Mouse (Mus musculus) kidney, postnatal 0 days (tissue): Measurements from ENCODE around the gene Dcakd. TPM values are rescaled to one million over a fixed set of nuclear protein-coding genes. Genes with fewer than 3 reads are reported as not detected.

Experiments
- ATAC-seq: fragments of 200-750 bp; cut with Nextera tagmentation; replicated peaks from 2 replicates; pipeline ENCODE4 v1.8.0; 2017; ENCODE audit warnings: low read depth, moderate number of reproducible peaks, moderate TSS enrichment, moderate library complexity; ENCODE audit not compliant: low FRiP score
- DNase-seq: peaks from one replicate; pipeline ENCODE4 v3.0.0-alpha.2; 2016; ENCODE audit warnings: low spot score
- H3K27ac ChIP-seq: fragments of 300-500 bp; sonication (generic); 2 replicates; pipeline ENCODE4 v1.5.1; 2014; ENCODE audit warnings: mild to moderate bottlenecking
- H3K27me3 ChIP-seq: fragments of 300-500 bp; sonication (generic); 2 replicates; pipeline ENCODE4 v1.6.1; 2014; ENCODE audit warnings: low read length, mixed read lengths; ENCODE audit not compliant: insufficient read depth
- H3K36me3 ChIP-seq: fragments of 300-500 bp; sonication (generic); 2 replicates; pipeline ENCODE4 v1.6.1; 2014; ENCODE audit warnings: low read length, mixed read lengths; ENCODE audit not compliant: insufficient read depth
- H3K4me1 ChIP-seq: fragments of 300-500 bp; sonication (generic); replicated peaks from 2 replicates; pipeline ENCODE4 v1.6.1; 2014; ENCODE audit warnings: antibody characterized with exemption, low read length, mixed read lengths; ENCODE audit not compliant: insufficient read depth
- H3K4me2 ChIP-seq: fragments of 300-500 bp; sonication (generic); 2 replicates; pipeline ENCODE4 v1.6.1; 2014; ENCODE audit warnings: mild to moderate bottlenecking, low read length, moderate library complexity, mixed read lengths
- H3K4me3 ChIP-seq: fragments of 300-500 bp; sonication (generic); replicated peaks from 2 replicates; pipeline ENCODE4 v1.5.1; 2014; ENCODE audit warnings: low read depth, low read length
- H3K9ac ChIP-seq: fragments of 300-500 bp; sonication (generic); 2 replicates; pipeline ENCODE4 v1.6.1; 2014; ENCODE audit warnings: low read depth, low read length
- H3K9me3 ChIP-seq: fragments of 300-500 bp; sonication (generic); replicated peaks from 2 replicates; pipeline ENCODE4 v1.6.1; 2016; ENCODE audit warnings: low read length, inconsistent platforms, mixed read lengths
- CTCF ChIP-seq: IDR thresholded peaks from 2 replicates; pipeline ENCODE4 v1.5.1; 2016; ENCODE audit warnings: antibody characterized with exemption, low read depth, mild to moderate bottlenecking, moderate library complexity
- WGBS: fragments of 180-500 bp; shearing (Covaris S2); extraction: QIAGEN DNeasy Blood & Tissue Kit; methylation state at CpG from one replicate; pipeline ENCODE4 v1.1.7; 2014; 5-methylcytosine and 5-hydroxymethylcytosine counted together
- polyA plus RNA-seq: library from polyadenylated mRNA; unstranded; fragments of >200 nt; fragmentation: Nextera tagmentation; extraction: Ambion mirVana; gene quantifications from 2 replicates; pipeline ENCODE4 v1.2.1, GENCODE M21; 2015

The Dcakd gene
- polyA plus RNA-seq, 1 experiment from 2014 or later: 103 TPM

GRCm38 (mm10) chr11:102998577-102999316, 29.4 kb downstream of the Dcakd start:
- H3K9me3 ChIP-seq: no peaks in the 10 kb centered on the region
- H3K4me3 ChIP-seq: no peak overlapping the region
- H3K4me2 ChIP-seq: no peak overlapping the region
- no peak for TF ChIP-seq CTCF
- 76% methylated on average over 14 of the region's 14 CpGs for WGBS
- no peak for ATAC-seq
- no peaks in the 10 kb centered on the region for H3K4me1 ChIP-seq
- no peaks in the 10 kb centered on the region for H3K27me3 ChIP-seq
- H3K27ac ChIP-seq: no peak overlapping the region
- no peak overlapping the region for H3K9ac ChIP-seq
- no peak for DNase-seq
- peaks cover 47% of the 10 kb centered on the region for H3K36me3 ChIP-seq

- H3K4me2 ChIP-seq: no peak overlapping the region
- H3K27ac ChIP-seq: no peak overlapping the region
- TF ChIP-seq CTCF: no peak
- no peak overlapping the region for H3K9ac ChIP-seq
- H3K4me3 ChIP-seq: no peak overlapping the region
- no peaks in the 10 kb centered on the region for H3K9me3 ChIP-seq
- DNase-seq (no peak), ATAC-seq (no peak)
- H3K27me3 ChIP-seq: no peaks in the 10 kb centered on the region
- peaks cover 47% of the 10 kb centered on the region for H3K36me3 ChIP-seq
- no peaks in the 10 kb centered on the region for H3K4me1 ChIP-seq
- 94% methylated on average over 7 of the region's 7 CpGs for WGBS
Observed at GRCm38 (mm10) chr11:102998254-102998576, 29.9 kb downstream of the Dcakd start.

- WGBS: 98% methylated on average over 12 of the region's 12 CpGs
Observed at GRCm38 (mm10) chr11:102996991-102997770, 31.0 kb downstream of the Dcakd start.

GRCm38 (mm10) chr11:102996385-102996784, 31.7 kb downstream of the Dcakd start:
- H3K4me3 ChIP-seq: no peak overlapping the region
- TF ChIP-seq CTCF: no peak
- peaks cover 6% of the 10 kb centered on the region; the same call in 1 of the 2 replicates for H3K4me1 ChIP-seq
- no peak overlapping the region for H3K27ac ChIP-seq
- no peak for ATAC-seq
- H3K9me3 ChIP-seq: no peaks in the 10 kb centered on the region
- H3K27me3 ChIP-seq: no peaks in the 10 kb centered on the region
- H3K36me3 ChIP-seq: peaks cover 47% of the 10 kb centered on the region
- no peak overlapping the region for H3K9ac ChIP-seq
- no peak overlapping the region for H3K4me2 ChIP-seq
- DNase-seq: no peak
- 66% methylated on average over 7 of the region's 7 CpGs for WGBS

More at GRCm38 (mm10) chr11:102996991-102997770, 31.0 kb downstream of the Dcakd start:
- Histone ChIP-seq H3K4me3 (no peak overlapping the region), H3K27me3 (no peaks in the 10 kb centered on the region), H3K27ac (no peak overlapping the region), H3K9ac (no peak overlapping the region), H3K9me3 (no peaks in the 10 kb centered on the region), H3K4me2 (no peak overlapping the region), H3K4me1 (no peaks in the 10 kb centered on the region), H3K36me3 (peaks cover 47% of the 10 kb centered on the region)
- ATAC-seq (no peak), DNase-seq (no peak)
- no peak for TF ChIP-seq CTCF

- Histone ChIP-seq H3K4me1 (peaks cover 10% of the 10 kb centered on the region; the same call in 1 of the 2 replicates), H3K9me3 (no peaks in the 10 kb centered on the region), H3K27ac (no peak overlapping the region), H3K27me3 (no peaks in the 10 kb centered on the region), H3K4me2 (no peak overlapping the region), H3K4me3 (no peak overlapping the region), H3K36me3 (peaks cover 47% of the 10 kb centered on the region), H3K9ac (no peak overlapping the region)
- no peak for TF ChIP-seq CTCF
- DNase-seq (no peak), ATAC-seq (peak; percentile 33; the same call in 1 of the 2 replicates)
- WGBS: 61% methylated on average over 18 of the region's 18 CpGs
Observed at GRCm38 (mm10) chr11:102994952-102995351, 33.2 kb downstream of the Dcakd start.

GRCm38 (mm10) chr11:102993420-102994029, 34.6 kb downstream of the Dcakd start:
- Histone ChIP-seq H3K36me3 (peaks cover 37% of the 10 kb centered on the region), H3K27me3 (peaks cover 7% of the 10 kb centered on the region; the same call in 1 of the 2 replicates), H3K4me3 (no peak overlapping the region), H3K9me3 (no peaks in the 10 kb centered on the region), H3K4me2 (no peak overlapping the region), H3K4me1 (peaks cover 15% of the 10 kb centered on the region; the same call in 1 of the 2 replicates), H3K27ac (no peak overlapping the region), H3K9ac (no peak overlapping the region)
- WGBS: 65% methylated on average over 17 of the region's 17 CpGs
- no peak for DNase-seq
- TF ChIP-seq CTCF: no peak
- no peak for ATAC-seq
